Mouse (Mus musculus) heart, adult 2 months (tissue): ENCODE measurements around the gene Gje1. TPM values are rescaled to one million over a fixed set of nuclear protein-coding genes. Genes with fewer than 3 reads are reported as not detected.

Experiments
- DNase-seq, 2 experiments: peaks; one replicate each; pipeline ENCODE4 v3.0.0; 2021
- H3K27ac ChIP-seq: fragments of 200-600 bp; 2 replicates; pipeline ENCODE4 v1.8.1; 2022
- H3K27me3 ChIP-seq: fragments of 200-500 bp; 2 replicates; pipeline ENCODE4 v1.6.1; 2012; ENCODE audit warnings: mild to moderate bottlenecking, low read length, inconsistent platforms, mixed read lengths; ENCODE audit not compliant: control insufficient read depth, insufficient read depth
- H3K36me3 ChIP-seq: fragments of 200-500 bp; 2 replicates; pipeline ENCODE4 v1.6.1; 2012; ENCODE audit warnings: low read length, inconsistent platforms; ENCODE audit not compliant: control insufficient read depth, insufficient read depth
- H3K4me1 ChIP-seq: fragments of 200-500 bp; 2 replicates; pipeline ENCODE4 v1.6.1; 2011; ENCODE audit warnings: low read length; ENCODE audit not compliant: control insufficient read depth, insufficient read depth
- H3K4me3 ChIP-seq: fragments of 200-600 bp; 2 replicates; pipeline ENCODE4 v1.8.1; 2022
- H3K79me2 ChIP-seq: fragments of 200-500 bp; replicated peaks from 2 replicates; pipeline ENCODE4 v1.6.1; 2012; ENCODE audit warnings: mild to moderate bottlenecking, inconsistent platforms, low read length, moderate library complexity, mixed read lengths; ENCODE audit not compliant: control insufficient read depth, insufficient read depth
- H3K9ac ChIP-seq: fragments of 200-500 bp; 2 replicates; pipeline ENCODE4 v1.6.1; 2012; ENCODE audit warnings: low read depth, mild to moderate bottlenecking, control low read depth, inconsistent platforms, low read length, mixed read lengths
- CTCF ChIP-seq: fragments of 200-600 bp; IDR thresholded peaks from 2 replicates; pipeline ENCODE4 v1.8.1; 2022; ENCODE audit warnings: antibody characterized with exemption, mild to moderate bottlenecking, moderate library complexity
- EP300 ChIP-seq: fragments of 200-500 bp; IDR thresholded peaks from 2 replicates; pipeline ENCODE4 v1.6.1; 2011; ENCODE audit warnings: low read depth, low read length, control low read depth; ENCODE audit not compliant: insufficient read depth
- POLR2A ChIP-seq: fragments of 200-500 bp; IDR thresholded peaks from 2 replicates; pipeline ENCODE4 v1.6.1; 2011; ENCODE audit warnings: mild to moderate bottlenecking, low read depth, low read length, control low read depth; ENCODE audit not compliant: insufficient read depth
- WGBS: fragments of 180-500 bp; shearing (Covaris S2); methylation state at CpG from one replicate; pipeline ENCODE4 v1.1.7; 2018; 5-methylcytosine and 5-hydroxymethylcytosine counted together
- intact Hi-C: fragments of 180-260 bp; cut with DNase I; formaldehyde crosslinking; loops from one replicate; pipeline ENCODE4 v1.15.1; 2025
- long read RNA-seq: library from polyadenylated mRNA; stranded (forward); transcript quantifications from one replicate; pipeline ENCODE4 v2.0.0, GENCODE M21; 2021
- polyA plus RNA-seq: library from polyadenylated mRNA; depleted of rRNA; stranded (reverse); fragments of >200 nt; gene quantifications from 2 replicates; pipeline ENCODE4 v1.2.3, GENCODE M21; 2012; rRNA removed
- total RNA-seq, 2 experiments: library from RNA; stranded (reverse); gene quantifications; 2 replicates each; pipeline ENCODE4 v1.2.3; 2021

Gje1 gene
- total RNA-seq (not detected), polyA plus RNA-seq (not detected in 2 replicates)
- long read RNA-seq = 0 reads

DNA sequence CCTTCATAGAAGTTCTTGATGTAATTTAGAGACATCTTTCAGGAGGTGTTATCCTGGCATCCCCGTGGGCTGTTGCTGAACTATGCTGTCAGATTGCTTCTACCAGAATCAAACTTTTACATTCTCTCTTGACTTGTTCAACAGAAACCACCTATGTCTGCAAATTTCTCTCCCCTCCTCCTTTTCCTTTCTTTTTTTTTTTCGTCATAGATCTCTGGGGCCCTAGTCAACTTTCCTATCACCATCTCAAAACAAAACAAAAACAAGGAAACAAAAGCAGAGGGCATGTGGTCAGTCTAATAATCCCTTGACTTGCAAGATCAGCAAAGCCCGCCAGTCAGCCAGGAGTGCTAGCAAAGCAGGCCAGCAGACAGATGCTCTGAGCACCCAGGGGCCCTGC is at the start of gene Gje1:
Gene Gje1, minus strand, starts transcription at position 101 of the 400 bp plus-strand sequence.
- H3K4me3 ChIP-seq = no peak within 1 kb of the TSS
- no peaks in the 10 kb centered on the region for H3K79me2 ChIP-seq
- no peak for DNase-seq
- H3K36me3 ChIP-seq = no peaks in the 10 kb centered on the region
- H3K4me1 ChIP-seq = no peaks in the 10 kb centered on the region
- H3K9ac ChIP-seq = no peak within 1 kb of the TSS
- no peak within 1 kb of the TSS for H3K27ac ChIP-seq
- 49% methylated on average over 3 of the region's 3 CpGs for WGBS
- intact Hi-C loops = no loop called here
- TF ChIP-seq EP300 = no peak
- no peak for TF ChIP-seq POLR2A
- TF ChIP-seq CTCF = no peak
- no peaks in the 10 kb centered on the region for H3K27me3 ChIP-seq

DNA sequence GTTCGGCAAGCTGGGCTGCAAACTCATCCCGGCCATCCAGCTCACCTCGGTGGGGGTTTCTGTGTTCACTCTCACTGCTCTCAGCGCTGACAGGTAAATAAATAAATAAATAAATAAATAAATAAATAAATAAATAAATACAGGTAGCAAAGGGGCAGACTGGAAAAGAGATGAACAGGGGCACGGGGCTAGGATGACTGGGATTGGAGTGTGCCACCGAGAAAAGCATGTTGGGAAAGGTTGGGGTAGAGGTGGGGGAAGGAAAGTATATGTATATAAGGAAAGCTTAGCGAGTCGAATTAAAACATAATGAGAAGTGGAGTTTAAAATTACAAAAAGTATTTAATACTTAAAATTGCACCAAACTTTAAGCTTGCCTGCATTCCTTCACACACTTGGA is 42.6 kb upstream of the Gje1 start:
- TF ChIP-seq POLR2A (no peak), EP300 (no peak), CTCF (no peak)
- intact Hi-C loops = no loop called here
- H3K4me1 ChIP-seq = no peaks in the 10 kb centered on the region
- no peak for DNase-seq
- no peaks in the 10 kb centered on the region for H3K79me2 ChIP-seq
- H3K4me3 ChIP-seq = no peak overlapping the region
- no peaks in the 10 kb centered on the region for H3K36me3 ChIP-seq
- H3K27me3 ChIP-seq = no peaks in the 10 kb centered on the region
- H3K27ac ChIP-seq = no peak overlapping the region
- H3K9ac ChIP-seq = no peak overlapping the region
- WGBS = 26% methylated on average over 8 of the region's 8 CpGs

- H3K4me1 ChIP-seq = no peaks in the 10 kb centered on the region
- no peak for DNase-seq
- no peaks in the 10 kb centered on the region for H3K27me3 ChIP-seq
- no peak overlapping the region for H3K4me3 ChIP-seq
- 3% methylated on average over 35 of the region's 35 CpGs for WGBS
- no peak overlapping the region for H3K9ac ChIP-seq
- H3K27ac ChIP-seq = no peak overlapping the region
- no peaks in the 10 kb centered on the region for H3K36me3 ChIP-seq
- H3K79me2 ChIP-seq = no peaks in the 10 kb centered on the region
- intact Hi-C loops = no loop called here
- TF ChIP-seq POLR2A = no peak
- TF ChIP-seq CTCF = no peak
- no peak for TF ChIP-seq EP300
Observed at GRCm38 (mm10) chr10:14759665-14760558, 41.9 kb upstream of the Gje1 start.

- no peaks in the 10 kb centered on the region for H3K27me3 ChIP-seq
- H3K4me1 ChIP-seq = no peaks in the 10 kb centered on the region
- no peak overlapping the region for H3K4me3 ChIP-seq
- intact Hi-C loops = loop anchor here (10.0 kb wide), 1 partner anchor 441 kb away; no protein-coding TSS in a partner anchor
- TF ChIP-seq POLR2A = no peak
- peak; percentile 70 for TF ChIP-seq CTCF
- TF ChIP-seq EP300 = no peak
- H3K79me2 ChIP-seq = no peaks in the 10 kb centered on the region
- H3K36me3 ChIP-seq = no peaks in the 10 kb centered on the region
- no peak overlapping the region for H3K27ac ChIP-seq
- WGBS = 3% methylated on average over 2 of the region's 2 CpGs
- no peak overlapping the region for H3K9ac ChIP-seq
- no peak for DNase-seq
Observed at GRCm38 (mm10) chr10:14734285-14734684, 16.3 kb upstream of the Gje1 start.

DNA sequence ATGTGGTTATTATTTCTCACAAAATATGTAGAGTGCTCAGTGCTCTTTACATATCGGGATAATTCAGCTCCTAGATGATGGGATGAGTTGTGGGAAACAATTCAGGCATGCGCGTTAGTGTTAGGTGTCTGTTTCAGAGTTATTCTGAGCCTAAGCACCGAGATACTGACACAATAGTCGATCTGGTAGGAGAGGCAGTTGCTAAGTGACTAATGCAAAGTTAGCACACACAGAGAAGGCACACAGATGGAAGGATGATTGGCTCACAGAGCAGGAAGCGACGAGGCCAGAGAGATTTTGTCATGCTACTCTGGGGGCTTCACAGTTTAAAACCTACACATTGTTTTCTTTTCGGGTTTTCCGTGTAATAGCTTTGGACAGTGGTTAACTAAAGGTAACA is 7.7 kb upstream of the Gje1 start:
- DNase-seq = no peak
- TF ChIP-seq CTCF = no peak
- TF ChIP-seq POLR2A = no peak
- Histone ChIP-seq H3K27me3 (no peaks in the 10 kb centered on the region), H3K4me3 (no peak overlapping the region), H3K4me1 (no peaks in the 10 kb centered on the region), H3K9ac (no peak overlapping the region), H3K27ac (no peak overlapping the region), H3K79me2 (no peaks in the 10 kb centered on the region), H3K36me3 (no peaks in the 10 kb centered on the region)
- intact Hi-C loops = no loop called here
- WGBS = 36% methylated on average over 9 of the region's 9 CpGs

GRCm38 (mm10) chr10:14705072-14706066 is 12.6 kb downstream of the Gje1 start, which contains the start of the genes Vta1 and Nmbr:
Vta1 (minus strand) TSS chr10:14705560.
Nmbr (plus strand) TSS chr10:14705591.
- Histone ChIP-seq H3K4me3 (peak within 1 kb of the TSS; percentile 99), H3K4me1 (no peaks in the 10 kb centered on the region; the same call in 1 of the 2 replicates), H3K79me2 (peaks cover 8% of the 10 kb centered on the region), H3K36me3 (peaks cover 4% of the 10 kb centered on the region), H3K27ac (peak within 1 kb of the TSS; percentile 62), H3K9ac (peak within 1 kb of the TSS; percentile 89), H3K27me3 (no peaks in the 10 kb centered on the region)
- WGBS = 1% methylated on average over 50 of the region's 50 CpGs
- TF ChIP-seq CTCF (peak; percentile 89), EP300 (peak; percentile 96), POLR2A (peak; percentile 69)
- peak; percentile 98 to 99 for DNase-seq
- intact Hi-C loops = loop anchor here (1.0 to 2.0 kb wide), 2 partner anchors 255 to 303 kb away; no protein-coding TSS in a partner anchor
